Mouse (Mus musculus) midbrain, embryonic 13.5 days (tissue): ENCODE measurements around the gene Henmt1. TPM values are rescaled to one million over a fixed set of nuclear protein-coding genes. Genes with fewer than 3 reads are reported as not detected.

Experiments
- ATAC-seq: fragments of 200-750 bp; cut with Nextera tagmentation; 2 replicates; pipeline ENCODE4 v1.8.0; 2017; ENCODE audit warnings: mild to moderate bottlenecking, moderate TSS enrichment, moderate library complexity
- H3K27ac ChIP-seq: fragments of 300-500 bp; sonication (generic); 2 replicates; pipeline ENCODE4 v1.5.1; 2015; ENCODE audit warnings: inconsistent platforms, mild to moderate bottlenecking, moderate library complexity
- H3K27me3 ChIP-seq: fragments of 300-500 bp; sonication (generic); 2 replicates; pipeline ENCODE4 v1.6.1; 2015; ENCODE audit warnings: mild to moderate bottlenecking, inconsistent platforms
- H3K36me3 ChIP-seq: fragments of 300-500 bp; sonication (generic); 2 replicates; pipeline ENCODE4 v1.6.1; 2015; ENCODE audit warnings: mild to moderate bottlenecking, inconsistent platforms
- H3K4me1 ChIP-seq: fragments of 300-500 bp; sonication (generic); replicated peaks from 2 replicates; pipeline ENCODE4 v1.6.1; 2015; ENCODE audit warnings: inconsistent platforms
- H3K4me2 ChIP-seq: fragments of 300-500 bp; sonication (generic); replicated peaks from 2 replicates; pipeline ENCODE4 v1.6.1; 2015; ENCODE audit warnings: moderate library complexity, mild to moderate bottlenecking, inconsistent platforms
- H3K4me3 ChIP-seq: fragments of 300-500 bp; sonication (generic); replicated peaks from 2 replicates; pipeline ENCODE4 v1.5.1; 2015; ENCODE audit warnings: mild to moderate bottlenecking, inconsistent platforms
- H3K9ac ChIP-seq: fragments of 300-500 bp; sonication (generic); replicated peaks from 2 replicates; pipeline ENCODE4 v1.6.1; 2015; ENCODE audit warnings: mild to moderate bottlenecking, inconsistent platforms
- H3K9me3 ChIP-seq: fragments of 300-500 bp; sonication (generic); 2 replicates; pipeline ENCODE4 v1.6.1; 2016; ENCODE audit warnings: mild to moderate bottlenecking, inconsistent platforms
- WGBS: fragments of 180-500 bp; shearing (Covaris S2); methylation state at CpG from one replicate; pipeline ENCODE4 v1.1.7; 2015; 5-methylcytosine and 5-hydroxymethylcytosine counted together
- polyA plus RNA-seq: library from polyadenylated mRNA; unstranded; fragments of >200 nt; fragmentation: Nextera tagmentation; extraction: Ambion mirVana; gene quantifications from 2 replicates; pipeline ENCODE4 v1.2.1, GENCODE M21; 2015

Henmt1 gene
- polyA plus RNA-seq: 0.90 and 1.1 TPM in 2 replicates

DNA sequence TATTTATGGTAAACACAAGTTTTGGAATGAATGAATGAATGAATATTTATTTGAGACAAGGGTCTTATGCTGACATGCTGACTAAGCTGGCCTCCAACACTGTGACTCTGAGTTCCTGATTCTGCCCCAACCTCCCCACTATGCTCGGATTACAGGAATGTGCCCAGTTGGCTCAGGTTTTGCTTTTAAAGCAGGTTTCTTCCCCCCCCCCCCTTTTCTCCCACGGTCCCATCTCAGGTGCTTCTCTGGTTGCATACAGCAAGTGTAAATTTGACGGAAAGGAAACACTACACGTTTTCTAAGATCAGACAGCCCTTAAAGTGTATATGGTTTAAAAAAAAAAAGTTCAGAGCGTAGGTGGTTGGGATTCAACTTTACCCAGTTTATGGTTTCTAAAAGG lies at the start of gene Henmt1:
Henmt1 (plus strand) TSS at position 301 of the 400 bp plus-strand sequence.
- WGBS: 86% methylated on average over 5 of the region's 5 CpGs
- Histone ChIP-seq H3K27me3 (no peaks in the 10 kb centered on the region), H3K4me1 (no peaks in the 10 kb centered on the region), H3K36me3 (no peaks in the 10 kb centered on the region), H3K4me2 (peak within 1 kb of the TSS; percentile 53), H3K4me3 (peak within 1 kb of the TSS; percentile 34), H3K27ac (no peak within 1 kb of the TSS), H3K9ac (no peak within 1 kb of the TSS), H3K9me3 (no peaks in the 10 kb centered on the region; the same call in 1 of the 2 replicates)
- ATAC-seq: no peak

DNA sequence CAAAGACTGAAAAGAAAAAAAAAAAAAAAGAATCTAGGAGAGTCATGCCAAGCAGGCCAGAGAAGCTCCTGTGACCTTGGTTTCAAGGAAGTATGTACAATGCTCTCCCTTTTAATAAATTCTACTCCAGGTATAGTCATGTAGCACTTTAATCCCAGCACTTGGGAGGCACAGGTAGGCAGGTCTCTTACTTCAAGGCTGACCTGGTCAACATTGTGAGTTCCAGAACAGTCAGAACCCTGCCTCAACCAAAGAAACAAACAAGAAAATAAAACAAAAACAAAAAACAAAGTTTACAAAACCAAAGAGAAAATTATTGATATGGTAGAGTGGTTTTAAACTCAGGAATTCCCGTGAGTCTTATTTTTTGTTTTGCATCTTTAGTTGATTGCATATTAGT lies 49.8 kb upstream of the Henmt1 start, which contains the start of gene Fndc7:
Fndc7 (minus strand) TSS at position 101 of the 400 bp plus-strand sequence.
- Histone ChIP-seq H3K36me3 (no peaks in the 10 kb centered on the region), H3K27ac (no peak within 1 kb of the TSS), H3K4me2 (no peak within 1 kb of the TSS), H3K27me3 (no peaks in the 10 kb centered on the region), H3K4me3 (no peak within 1 kb of the TSS), H3K9ac (no peak within 1 kb of the TSS), H3K4me1 (peaks cover 16% of the 10 kb centered on the region), H3K9me3 (no peaks in the 10 kb centered on the region)
- ATAC-seq: no peak
- 90% methylated on average over 1 of the region's 1 CpGs for WGBS

DNA sequence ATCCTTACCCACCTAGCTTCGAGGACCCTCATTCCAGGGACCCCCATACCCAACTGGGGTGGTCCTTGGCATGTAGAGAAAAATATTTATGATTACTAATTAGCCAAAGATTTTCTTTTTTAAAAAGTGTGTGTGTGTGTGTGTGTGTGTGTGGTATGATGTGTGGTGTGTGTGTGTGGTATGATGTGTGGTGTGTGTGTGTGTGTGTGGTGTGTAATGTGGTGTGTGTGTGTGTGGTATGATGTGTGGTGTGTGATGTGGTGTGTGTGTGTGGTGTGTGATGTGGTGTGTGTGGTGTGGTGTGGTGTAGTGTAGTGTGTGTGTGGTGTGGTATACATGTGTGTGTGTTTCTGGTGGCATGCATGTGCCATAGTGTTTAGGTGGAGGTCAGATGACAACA lies 47.6 kb upstream of the Henmt1 start:
- Histone ChIP-seq H3K4me1 (peaks cover 3% of the 10 kb centered on the region; the same call in 1 of the 2 replicates), H3K4me2 (no peak overlapping the region), H3K9me3 (no peaks in the 10 kb centered on the region), H3K4me3 (no peak overlapping the region), H3K27me3 (no peaks in the 10 kb centered on the region), H3K36me3 (no peaks in the 10 kb centered on the region), H3K27ac (no peak overlapping the region), H3K9ac (no peak overlapping the region)
- WGBS: 89% methylated on average over 1 of the region's 1 CpGs
- no peak for ATAC-seq

DNA sequence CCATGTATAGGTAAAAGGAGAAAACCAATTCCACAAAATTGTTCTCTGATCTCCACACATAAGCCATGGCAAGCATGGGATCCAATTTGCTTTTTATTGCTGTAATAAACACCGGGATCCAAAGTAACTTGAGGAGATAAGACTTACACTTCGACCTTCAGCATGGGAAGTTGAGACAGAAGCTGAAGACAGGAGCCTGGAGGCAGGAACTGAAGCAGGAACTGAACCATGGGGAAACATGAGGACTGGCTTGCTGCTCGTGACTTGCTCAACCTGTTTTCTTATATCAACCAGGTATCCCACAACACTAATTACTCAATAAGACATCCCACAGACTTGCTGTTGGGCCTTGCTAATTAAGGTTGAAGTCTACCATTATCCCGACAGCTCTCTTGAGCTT lies 46.8 kb upstream of the Henmt1 start:
- H3K36me3 ChIP-seq: no peaks in the 10 kb centered on the region
- no peak overlapping the region for H3K27ac ChIP-seq
- no peaks in the 10 kb centered on the region for H3K9me3 ChIP-seq
- H3K4me1 ChIP-seq: no peaks in the 10 kb centered on the region
- no peak overlapping the region for H3K4me3 ChIP-seq
- H3K4me2 ChIP-seq: no peak overlapping the region
- no peaks in the 10 kb centered on the region for H3K27me3 ChIP-seq
- H3K9ac ChIP-seq: no peak overlapping the region
- ATAC-seq: no peak
- 82% methylated on average over 4 of the region's 4 CpGs for WGBS

DNA sequence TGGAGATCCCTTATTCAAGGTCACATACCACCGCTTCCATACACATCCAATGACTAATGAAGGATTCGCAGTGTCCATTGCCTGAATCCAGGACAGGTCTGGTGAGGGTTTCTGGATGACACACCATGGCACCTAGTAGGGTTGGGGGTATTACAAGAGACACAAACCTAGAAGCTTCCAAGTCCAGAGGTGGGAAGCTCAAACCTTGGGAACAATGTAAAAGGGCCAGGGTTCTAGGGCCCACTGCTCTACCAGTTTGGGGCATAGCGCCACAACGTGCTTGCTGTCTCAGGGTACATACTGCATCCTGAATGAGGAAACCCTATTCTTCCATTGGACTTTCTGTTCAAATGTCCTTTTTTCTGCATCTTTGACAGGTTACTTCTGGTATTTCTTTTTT lies 41.0 kb upstream of the Henmt1 start:
- Histone ChIP-seq H3K4me2 (no peak overlapping the region), H3K27me3 (no peaks in the 10 kb centered on the region), H3K9ac (no peak overlapping the region), H3K9me3 (no peaks in the 10 kb centered on the region), H3K4me1 (no peaks in the 10 kb centered on the region), H3K4me3 (no peak overlapping the region), H3K27ac (no peak overlapping the region), H3K36me3 (peaks cover 28% of the 10 kb centered on the region)
- 94% methylated on average over 4 of the region's 4 CpGs for WGBS
- no peak for ATAC-seq

DNA sequence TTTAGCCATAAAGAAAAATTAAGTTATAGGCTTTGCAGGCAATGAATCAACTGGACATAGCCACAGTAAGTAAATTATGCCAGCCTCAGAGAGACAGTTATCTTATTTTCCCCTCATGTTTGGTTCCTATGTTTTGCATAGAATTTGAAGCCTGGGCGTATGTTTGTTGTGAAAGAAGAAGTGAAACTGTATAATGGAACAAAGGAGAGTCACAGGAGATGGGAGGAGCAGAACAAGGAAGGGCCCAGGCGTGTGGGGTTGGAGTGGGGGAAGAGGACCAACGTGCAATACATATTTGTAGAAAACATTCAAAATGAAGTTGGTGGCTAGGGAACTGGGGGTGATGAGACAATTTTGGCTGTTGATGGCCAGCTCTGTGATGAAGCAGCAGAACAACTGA lies 39.5 kb upstream of the Henmt1 start:
- no peak overlapping the region for H3K27ac ChIP-seq
- H3K4me2 ChIP-seq: no peak overlapping the region
- H3K9ac ChIP-seq: no peak overlapping the region
- H3K4me3 ChIP-seq: no peak overlapping the region
- WGBS: 89% methylated on average over 3 of the region's 3 CpGs
- ATAC-seq: no peak
- H3K36me3 ChIP-seq: peaks cover 43% of the 10 kb centered on the region
- H3K9me3 ChIP-seq: no peaks in the 10 kb centered on the region
- H3K27me3 ChIP-seq: no peaks in the 10 kb centered on the region
- H3K4me1 ChIP-seq: no peaks in the 10 kb centered on the region

DNA sequence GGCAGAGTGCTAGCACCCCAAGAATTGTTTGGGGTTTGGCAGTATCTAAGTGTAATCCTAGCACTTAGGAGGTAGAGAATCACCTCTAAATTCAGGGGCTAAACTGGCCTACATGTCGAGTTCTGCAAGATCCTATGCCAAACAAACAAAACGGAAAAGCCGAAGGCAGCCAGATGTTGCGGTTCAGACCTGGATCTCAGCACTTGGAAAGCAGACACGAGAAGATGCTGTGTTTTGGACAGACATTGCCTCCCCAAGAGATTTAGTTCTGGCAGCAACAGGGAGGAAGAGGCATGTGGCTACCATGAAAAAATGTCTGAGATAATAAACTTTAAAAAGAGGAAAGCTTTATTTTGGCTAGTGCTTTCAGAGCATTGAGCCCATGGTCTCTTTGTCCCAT lies 39.0 kb upstream of the Henmt1 start:
- no peak for ATAC-seq
- 83% methylated on average over 5 of the region's 5 CpGs for WGBS
- H3K9me3 ChIP-seq: no peaks in the 10 kb centered on the region
- no peak overlapping the region for H3K4me2 ChIP-seq
- H3K9ac ChIP-seq: no peak overlapping the region
- H3K4me1 ChIP-seq: no peaks in the 10 kb centered on the region
- no peak overlapping the region for H3K27ac ChIP-seq
- H3K4me3 ChIP-seq: no peak overlapping the region
- H3K27me3 ChIP-seq: no peaks in the 10 kb centered on the region
- peaks cover 46% of the 10 kb centered on the region for H3K36me3 ChIP-seq

DNA sequence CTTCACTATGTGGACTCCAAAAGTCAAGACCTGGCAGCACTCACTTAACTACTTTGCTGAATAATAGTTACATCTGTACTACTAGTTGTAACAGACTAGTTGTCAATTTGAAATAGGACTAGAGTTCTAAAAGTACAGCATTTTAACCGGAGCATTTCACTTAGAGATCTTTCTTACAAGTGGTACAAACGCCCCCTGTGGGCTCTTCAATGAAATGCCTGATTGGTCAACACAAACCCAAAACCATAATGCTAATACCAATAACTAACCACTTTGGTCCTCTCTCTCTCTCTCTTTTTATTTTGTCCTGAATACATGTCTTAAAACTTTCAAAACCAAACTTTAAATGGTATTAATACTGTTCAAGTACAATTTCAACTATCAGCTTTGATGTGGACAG lies 37.6 kb upstream of the Henmt1 start:
- 57% methylated on average over 2 of the region's 2 CpGs for WGBS
- no peaks in the 10 kb centered on the region for H3K9me3 ChIP-seq
- peaks cover 50% of the 10 kb centered on the region for H3K36me3 ChIP-seq

DNA sequence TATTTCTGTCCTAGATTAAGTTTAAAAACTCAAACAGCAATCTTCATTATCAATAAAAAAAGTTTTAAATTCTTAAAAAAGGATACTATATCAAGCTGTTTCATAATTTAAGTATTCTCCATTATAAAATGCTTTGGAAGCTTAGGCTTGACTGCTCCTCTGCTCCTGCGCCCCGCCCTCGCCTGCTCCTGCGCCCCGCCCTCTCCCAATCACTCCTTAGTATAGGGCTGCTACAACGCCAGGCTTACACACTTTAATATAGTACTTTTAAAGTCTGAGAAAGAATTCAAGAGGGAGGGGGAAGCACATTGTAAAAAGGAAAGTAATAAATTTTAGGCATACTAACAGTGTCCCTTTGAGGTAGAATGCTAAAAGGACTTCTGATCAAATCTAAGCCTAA lies 36.7 kb upstream of the Henmt1 start:
- Histone ChIP-seq H3K4me3 (no peak overlapping the region), H3K4me1 (no peaks in the 10 kb centered on the region), H3K27ac (no peak overlapping the region), H3K4me2 (no peak overlapping the region), H3K9me3 (no peaks in the 10 kb centered on the region), H3K9ac (no peak overlapping the region), H3K36me3 (peaks cover 54% of the 10 kb centered on the region), H3K27me3 (no peaks in the 10 kb centered on the region)
- WGBS: 95% methylated on average over 6 of the region's 6 CpGs
- ATAC-seq: no peak

More for the DNA sequence above, 37.6 kb upstream of the Henmt1 start:
- Histone ChIP-seq H3K4me2 (no peak overlapping the region), H3K9ac (no peak overlapping the region), H3K27ac (no peak overlapping the region), H3K4me3 (no peak overlapping the region), H3K4me1 (no peaks in the 10 kb centered on the region), H3K27me3 (no peaks in the 10 kb centered on the region)
- ATAC-seq: no peak

DNA sequence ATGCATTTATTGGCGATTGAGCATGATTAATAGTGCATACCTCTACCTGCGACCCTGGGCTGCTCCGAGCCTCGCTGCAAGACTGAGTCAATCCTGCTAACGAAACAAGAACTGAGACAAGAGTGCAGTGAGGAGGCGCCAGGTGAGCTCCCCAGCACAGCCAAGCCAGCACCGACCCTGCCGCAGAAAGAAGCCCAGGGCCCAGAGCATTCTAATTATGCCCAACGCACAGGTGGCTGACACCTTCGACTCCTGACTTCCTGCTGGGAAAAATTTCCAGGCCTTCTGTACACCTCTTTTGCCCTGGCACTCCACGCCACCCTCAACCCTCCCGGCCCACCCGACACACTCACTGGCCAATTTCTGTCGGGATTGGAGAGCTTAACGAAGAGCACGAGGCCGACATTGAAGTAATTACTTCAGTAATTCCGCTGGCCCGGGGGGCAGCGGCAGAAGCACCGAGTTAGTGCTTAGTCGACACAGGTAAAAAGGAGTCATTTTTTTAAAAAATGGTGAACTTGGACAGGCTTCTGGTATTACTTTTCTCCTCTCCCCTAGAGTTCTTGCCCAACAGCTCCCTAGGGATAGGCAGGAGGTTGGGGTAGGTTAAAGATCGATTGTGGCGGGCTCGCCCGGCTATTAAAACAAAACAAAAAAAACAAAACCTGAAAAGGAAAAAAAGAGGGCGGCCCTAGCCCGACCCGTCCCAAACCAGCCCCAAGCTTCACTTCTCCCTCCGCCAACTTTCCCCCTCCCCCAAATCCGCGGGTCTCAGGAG lies 29.2 kb upstream of the Henmt1 start:
- H3K4me2 ChIP-seq: peak overlapping the region; percentile 99
- under 1% methylated on average over 32 of the region's 32 CpGs for WGBS
- H3K27me3 ChIP-seq: no peaks in the 10 kb centered on the region
- ATAC-seq: no peak
- peak overlapping the region; percentile 92 for H3K9ac ChIP-seq
- peaks cover 14% of the 10 kb centered on the region for H3K36me3 ChIP-seq
- peak overlapping the region; percentile 95 for H3K4me3 ChIP-seq
- peaks cover 27% of the 10 kb centered on the region for H3K4me1 ChIP-seq
- peak overlapping the region; percentile 97 for H3K27ac ChIP-seq
- no peaks in the 10 kb centered on the region for H3K9me3 ChIP-seq

DNA sequence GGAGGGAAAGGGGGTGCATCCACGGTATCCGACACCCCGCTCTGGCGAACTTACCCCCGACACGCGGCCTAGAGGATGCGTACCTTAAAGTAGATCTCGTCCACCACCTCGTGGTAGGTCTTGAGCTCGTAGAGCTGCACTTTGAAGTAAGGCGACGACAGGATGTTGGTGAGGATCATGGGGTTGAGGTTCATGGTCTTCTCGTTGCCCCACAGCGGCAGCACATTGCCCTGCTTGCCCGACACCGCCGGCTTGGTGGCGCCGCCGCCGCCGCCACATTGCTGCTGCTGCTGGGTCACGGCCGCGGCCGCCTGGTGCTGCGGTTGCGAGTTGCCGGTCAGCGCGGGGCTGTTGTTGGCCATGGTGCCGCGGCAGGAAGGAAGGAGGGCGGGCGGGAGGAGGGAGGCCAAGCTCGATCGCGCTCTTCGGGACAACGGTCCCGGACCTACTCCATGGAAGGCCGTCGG lies 28.6 kb upstream of the Henmt1 start:
- H3K4me2 ChIP-seq: peak overlapping the region; percentile 99
- no peaks in the 10 kb centered on the region for H3K9me3 ChIP-seq
- H3K4me1 ChIP-seq: peaks cover 27% of the 10 kb centered on the region
- H3K27ac ChIP-seq: peak overlapping the region; percentile 97
- ATAC-seq: peak; percentile 90
- 0% methylated on average over 44 of the region's 44 CpGs for WGBS
- H3K9ac ChIP-seq: peak overlapping the region; percentile 92
- H3K36me3 ChIP-seq: peaks cover 10% of the 10 kb centered on the region; the same call in 1 of the 2 replicates
- no peaks in the 10 kb centered on the region for H3K27me3 ChIP-seq
- peak overlapping the region; percentile 95 for H3K4me3 ChIP-seq

DNA sequence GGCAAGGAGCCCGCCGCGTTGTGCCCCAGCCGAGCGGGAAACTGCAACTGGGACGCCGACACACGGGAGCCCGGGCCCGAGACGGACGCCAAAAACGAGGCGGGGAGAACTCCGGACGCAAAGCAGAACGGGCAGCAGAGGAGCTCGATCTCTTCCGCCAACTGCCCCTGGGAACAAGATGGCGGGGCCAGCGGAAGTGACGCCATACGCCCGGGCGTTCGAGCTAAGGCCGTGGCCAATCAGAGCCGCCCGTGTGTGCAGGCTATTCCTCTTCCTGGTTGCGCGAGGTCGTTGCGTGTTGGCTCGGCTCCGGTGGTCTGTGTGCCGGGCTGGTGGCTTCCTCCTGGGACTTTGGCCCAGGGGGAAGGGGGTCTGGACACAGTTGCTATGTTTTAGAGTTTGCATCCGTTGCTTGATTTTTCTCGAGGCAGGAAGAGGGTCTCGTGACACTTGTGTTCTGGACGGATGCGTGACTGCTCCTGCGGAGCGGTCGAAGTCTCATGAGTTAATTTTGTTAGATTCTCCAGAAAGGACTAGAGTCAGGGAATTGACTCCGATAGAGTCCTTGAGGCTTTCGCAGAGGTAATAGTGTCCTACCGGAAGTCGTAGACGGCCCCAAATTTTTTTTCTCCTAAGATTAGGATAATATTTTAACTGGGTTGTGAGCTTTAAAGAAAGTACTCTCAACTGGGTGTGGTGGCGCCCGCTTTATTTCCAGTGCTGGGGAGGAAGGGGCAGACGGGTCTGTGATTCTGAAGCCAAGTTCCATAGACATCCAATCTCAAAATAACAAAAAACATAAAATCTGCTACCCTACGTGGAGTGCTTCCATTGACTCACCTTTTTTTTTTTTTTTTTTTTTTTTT lies 27.9 kb upstream of the Henmt1 start, which contains the start of gene Prpf38b:
Prpf38b (minus strand) TSS at position 180 of the 866 bp plus-strand sequence.
- peak within 1 kb of the TSS; percentile 99 for H3K4me2 ChIP-seq

More for the DNA sequence above, 27.9 kb upstream of the Henmt1 start, which contains the start of gene Prpf38b:
- Histone ChIP-seq H3K36me3 (peaks cover 10% of the 10 kb centered on the region; the same call in 1 of the 2 replicates), H3K27me3 (no peaks in the 10 kb centered on the region), H3K9ac (peak within 1 kb of the TSS; percentile 92), H3K4me1 (peaks cover 27% of the 10 kb centered on the region), H3K9me3 (no peaks in the 10 kb centered on the region), H3K27ac (peak within 1 kb of the TSS; percentile 97), H3K4me3 (peak within 1 kb of the TSS; percentile 95)
- WGBS: 1% methylated on average over 53 of the region's 53 CpGs
- ATAC-seq: peak; percentile 100
